Mouse (Mus musculus): ENCODE data around the gene Dab1.

Gene Dab1

GRCm38 (mm10) chr4:103619321-103619945 lies at the start of gene Dab1:
TSS of gene Dab1 (plus strand) at chr4:103619359.
- no peak for DNase-seq (ENCODE audit: low spot score)

GRCm38 (mm10) chr4:103571721-103572352 lies 47.3 kb upstream of the Dab1 start:
- DNase-seq (ENCODE audit: low spot score): no peak

GRCm38 (mm10) chr4:103575556-103575955 lies 43.6 kb upstream of the Dab1 start:
- DNase-seq (ENCODE audit: low spot score): no peak

DNA sequence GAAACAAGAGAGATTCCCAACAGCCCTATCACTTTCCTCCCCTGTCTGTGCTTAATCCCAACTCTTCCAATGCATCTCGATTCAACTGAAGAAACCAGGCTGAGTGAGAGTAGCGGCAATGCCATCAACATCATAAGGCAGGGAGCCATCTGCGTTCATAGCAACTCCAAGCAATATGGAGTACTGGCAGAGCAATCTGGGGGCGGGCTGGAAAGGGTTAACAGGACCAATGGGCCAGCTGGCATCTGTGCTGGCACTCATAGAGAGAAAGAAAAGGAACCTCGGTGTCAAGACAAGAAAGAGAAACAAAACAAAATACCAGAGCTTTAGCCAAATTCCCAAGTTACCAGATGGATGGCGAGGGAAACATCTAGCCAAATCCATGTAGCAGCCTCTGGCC lies 42.9 kb upstream of the Dab1 start:
- no peak for DNase-seq (ENCODE audit: low spot score)

DNA sequence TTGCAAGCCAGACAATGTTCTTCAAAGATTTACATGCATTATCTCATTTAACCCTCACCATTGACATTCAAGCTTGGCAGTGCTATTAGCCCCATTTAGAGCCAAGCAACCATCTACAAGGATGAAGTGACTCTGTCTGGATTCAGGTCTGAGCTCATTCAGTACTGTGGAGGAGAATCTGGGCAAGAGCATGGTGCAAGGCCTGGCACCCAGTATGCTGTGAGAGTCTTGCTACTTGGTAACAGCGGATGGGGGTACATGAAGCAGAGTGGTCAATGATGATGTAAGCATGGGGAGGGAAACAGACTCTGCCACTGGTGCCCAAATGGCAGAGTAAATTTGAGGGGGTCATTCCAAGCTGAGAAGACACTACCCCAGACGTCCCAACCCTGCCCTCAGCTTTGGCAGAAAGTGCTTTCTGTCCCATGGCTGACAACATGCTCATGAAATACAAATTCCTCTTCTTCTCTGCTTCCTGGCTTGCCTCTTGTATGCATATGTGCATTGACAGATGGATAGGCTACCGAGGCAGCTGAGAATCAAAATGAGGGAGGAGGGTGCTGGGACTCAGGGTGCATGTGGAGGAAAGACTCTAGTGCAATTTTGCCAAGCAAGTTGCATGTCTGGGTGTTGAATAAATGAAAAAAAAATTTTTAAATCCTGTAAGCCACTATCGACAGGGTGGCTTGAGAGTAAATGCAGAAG lies 41.9 kb upstream of the Dab1 start:
- DNase-seq (ENCODE audit: low spot score): no peak

DNA sequence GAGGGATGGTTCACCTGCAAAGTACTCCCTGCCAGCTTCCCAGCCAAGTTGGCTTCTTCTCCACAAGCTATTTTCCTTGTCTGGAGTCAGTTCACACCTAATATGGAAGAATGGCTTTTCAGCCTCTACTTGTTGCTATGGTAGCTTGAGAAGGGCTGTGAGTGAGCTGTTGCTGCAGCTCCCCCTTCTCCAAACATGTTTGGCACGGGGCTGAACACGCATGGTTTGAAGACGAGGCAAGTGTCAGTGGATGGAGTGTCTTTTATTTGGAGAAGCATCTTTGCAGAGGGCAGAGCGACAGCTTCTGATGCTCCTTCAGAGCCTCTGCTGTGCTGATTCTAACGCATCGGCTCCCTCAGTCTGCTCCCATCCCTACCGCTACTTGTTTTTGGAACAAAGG lies 41.3 kb upstream of the Dab1 start:
- DNase-seq (ENCODE audit: low spot score): no peak

DNA sequence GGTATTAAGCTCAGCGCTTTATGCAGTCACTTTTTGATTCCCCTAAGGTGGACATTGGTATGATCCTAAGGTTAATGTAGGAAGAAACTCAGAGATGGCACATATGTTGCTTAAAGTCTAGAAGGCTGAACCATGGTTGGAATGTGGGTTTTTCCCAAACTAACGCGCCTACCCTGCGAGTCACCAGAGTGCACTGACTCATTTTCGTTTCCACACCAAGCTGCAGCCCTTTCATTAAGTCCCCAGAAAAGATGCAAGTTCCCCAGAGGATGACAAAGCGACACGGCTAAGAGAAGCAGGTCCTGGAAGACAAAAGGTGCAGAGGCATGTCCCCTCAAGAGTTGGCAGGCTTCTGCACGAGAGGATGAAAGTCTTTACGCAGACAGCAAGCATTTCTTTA lies 39.1 kb upstream of the Dab1 start:
- no peak for DNase-seq (ENCODE audit: low spot score)

GRCm38 (mm10) chr4:103615011-103615410 lies 4.1 kb upstream of the Dab1 start:
- no peak for DNase-seq (ENCODE audit: low spot score)

GRCm38 (mm10) chr4:103619946-103620371 lies 800 bp downstream of the Dab1 start:
- no peak for DNase-seq (ENCODE audit: low spot score)

DNA sequence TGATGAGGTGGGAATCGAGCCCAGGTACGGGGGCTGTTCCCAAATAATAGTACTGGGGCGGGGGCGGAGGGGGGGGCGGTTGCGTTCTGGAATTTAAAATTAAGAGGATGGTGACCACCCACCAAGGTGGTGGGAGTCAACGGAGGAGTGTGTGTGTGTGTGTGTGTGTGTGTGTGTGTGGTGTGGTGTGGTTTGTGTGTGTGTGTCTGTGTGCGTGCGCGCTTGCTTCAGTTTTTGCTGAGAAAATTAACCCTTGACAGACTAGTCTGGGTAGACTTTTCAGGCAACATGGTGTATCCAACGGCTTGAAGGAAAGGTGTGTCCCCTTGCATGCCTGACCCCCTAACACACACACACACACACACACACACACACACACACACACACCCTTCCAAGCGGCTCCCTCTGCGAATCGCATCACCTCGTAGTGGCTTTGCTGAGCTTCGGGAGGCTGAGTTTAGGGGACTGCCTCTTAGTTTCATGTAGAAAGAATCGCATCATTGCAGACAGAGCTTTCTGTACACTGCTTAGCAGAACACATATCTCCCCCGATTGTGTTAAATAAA lies 1.5 kb downstream of the Dab1 start:
- no peak for DNase-seq (ENCODE audit: low spot score)

DNA sequence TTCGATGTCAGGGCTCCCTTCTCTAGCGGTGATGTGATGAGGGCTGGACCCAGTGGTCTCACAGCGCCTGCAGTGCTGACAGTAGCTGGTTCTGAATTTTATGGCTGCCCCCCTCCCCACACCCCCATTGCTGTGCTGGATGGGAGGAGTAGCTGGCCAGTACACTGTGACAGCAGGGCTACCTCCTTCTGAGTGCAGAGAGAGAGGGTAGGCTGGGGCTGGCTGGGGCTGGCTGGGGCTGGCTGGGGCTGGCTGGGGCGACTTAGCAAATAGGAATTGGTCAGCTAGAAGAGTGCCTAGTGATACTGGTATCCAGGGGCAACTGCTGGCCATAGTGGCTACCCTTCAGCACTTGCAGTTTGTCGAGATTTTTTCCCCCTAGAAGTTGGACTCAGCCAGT lies 2.4 kb downstream of the Dab1 start:
- DNase-seq (ENCODE audit: low spot score): no peak

GRCm38 (mm10) chr4:103630177-103630576 lies 11.0 kb downstream of the Dab1 start:
- no peak for DNase-seq (ENCODE audit: low spot score)

DNA sequence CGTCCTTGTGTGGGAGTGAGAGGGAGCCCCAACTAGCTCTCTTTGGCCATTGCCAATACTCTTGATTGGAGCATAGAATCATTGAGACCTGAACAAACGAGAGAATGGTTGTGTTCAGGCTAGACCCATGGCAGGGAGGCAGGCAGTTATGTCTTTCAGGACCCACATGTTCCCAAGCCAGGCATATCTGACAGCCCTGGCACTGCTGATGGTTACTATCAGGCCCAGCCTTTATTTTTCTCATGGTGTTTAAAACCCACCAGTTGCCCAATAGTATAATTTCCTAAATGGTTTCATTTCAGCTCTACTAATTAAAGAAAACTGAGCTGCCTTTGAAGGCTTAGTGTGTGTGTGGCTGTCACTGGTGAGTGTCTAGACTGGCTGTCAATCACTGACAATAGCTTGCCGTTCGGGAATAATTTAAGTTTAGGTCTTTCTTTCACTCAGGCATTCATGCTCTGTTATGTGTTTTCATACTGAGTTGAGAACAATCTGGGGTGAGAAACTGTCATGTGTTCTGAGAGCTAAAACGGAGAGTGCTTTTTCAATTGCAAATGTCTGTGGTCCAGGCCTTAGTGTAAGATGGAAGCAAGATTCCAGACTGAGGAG lies 17.1 kb downstream of the Dab1 start:
- DNase-seq (ENCODE audit: low spot score): no peak

- DNase-seq (ENCODE audit: low spot score): no peak
Observed at GRCm38 (mm10) chr4:103648209-103648896, 29.2 kb downstream of the Dab1 start.

DNA sequence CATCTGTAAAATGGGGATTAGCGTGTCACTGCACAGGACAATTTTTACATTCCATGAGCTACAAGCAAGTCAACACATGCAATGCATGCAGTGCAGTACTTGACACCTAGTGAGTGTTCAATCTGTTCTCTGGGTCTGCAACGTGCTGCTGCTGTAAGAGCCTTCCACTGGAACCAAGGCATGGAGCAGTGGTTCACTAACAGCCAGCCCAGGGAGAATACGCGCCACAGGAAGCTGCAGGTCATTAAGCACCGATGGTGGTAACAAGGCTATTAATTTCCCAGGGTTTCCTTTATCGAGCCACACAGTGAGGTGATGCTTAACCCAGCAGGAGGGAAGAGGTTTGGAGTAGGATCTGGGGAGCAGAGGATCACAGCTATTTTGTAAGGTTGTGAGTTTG lies 36.6 kb downstream of the Dab1 start:
- no peak for DNase-seq (ENCODE audit: low spot score)

DNA sequence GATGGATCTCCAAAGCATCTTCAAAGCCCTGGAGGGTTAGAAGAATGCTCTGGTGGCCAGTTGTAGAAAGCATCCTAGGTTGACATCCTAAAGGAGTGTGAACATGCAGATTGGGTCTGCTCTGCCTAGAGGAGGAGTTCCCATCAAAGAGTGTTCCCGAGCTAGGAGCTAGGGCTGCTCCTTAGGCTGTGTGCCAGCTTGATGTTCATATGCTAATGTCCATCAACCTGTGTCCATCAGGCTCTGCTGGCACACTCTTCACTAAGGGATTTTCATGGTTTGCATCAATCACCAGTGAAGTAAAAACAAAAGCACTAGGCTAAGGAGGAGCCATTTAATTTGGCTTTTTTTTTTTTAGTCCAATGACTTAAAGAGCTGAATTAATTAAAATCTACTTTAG lies 42.2 kb downstream of the Dab1 start:
- DNase-seq (ENCODE audit: low spot score): no peak

DNA sequence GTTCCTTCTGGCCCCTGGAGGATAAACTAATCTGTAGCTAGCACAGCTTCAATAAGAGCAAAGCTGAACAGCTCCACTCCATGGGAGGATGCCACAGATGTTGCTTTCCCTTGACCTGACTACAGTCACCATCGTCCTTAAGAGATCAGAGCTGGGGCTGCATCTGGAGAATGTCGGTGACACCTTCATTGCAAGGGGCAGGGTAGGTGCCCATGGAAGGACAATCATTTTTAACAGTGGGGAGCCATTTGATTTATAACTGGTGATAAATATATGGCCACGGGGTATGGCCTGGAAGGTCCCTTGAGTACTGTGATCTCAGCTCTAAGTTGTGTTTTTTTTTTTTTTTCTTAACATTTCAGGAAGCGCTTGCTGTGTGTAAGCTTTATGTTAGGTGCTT lies 48.3 kb downstream of the Dab1 start:
- DNase-seq (ENCODE audit: low spot score): no peak

DNA sequence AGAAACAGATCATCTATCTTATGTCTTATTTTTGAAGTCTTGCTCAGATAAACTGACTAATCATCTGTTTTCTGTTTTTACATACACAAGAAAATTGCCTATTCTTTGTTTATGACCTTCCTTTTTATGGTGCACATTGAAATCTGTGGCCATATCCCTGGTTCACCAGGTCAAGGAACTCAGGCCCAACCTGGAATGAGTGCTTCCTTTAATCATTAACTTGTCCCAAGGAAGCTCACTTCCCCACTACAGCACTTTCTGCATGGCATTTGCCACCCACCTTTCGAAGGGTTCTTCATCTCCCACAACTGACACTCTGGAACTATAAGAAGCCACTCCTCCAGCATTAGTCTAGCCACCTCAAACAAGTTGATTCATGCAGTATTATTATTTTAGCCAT lies 58.0 kb downstream of the Dab1 start:
- no peak for DNase-seq (ENCODE audit: low spot score)

GRCm38 (mm10) chr4:103678501-103678900 lies 59.3 kb downstream of the Dab1 start:
- DNase-seq (ENCODE audit: low spot score): no peak

DNA sequence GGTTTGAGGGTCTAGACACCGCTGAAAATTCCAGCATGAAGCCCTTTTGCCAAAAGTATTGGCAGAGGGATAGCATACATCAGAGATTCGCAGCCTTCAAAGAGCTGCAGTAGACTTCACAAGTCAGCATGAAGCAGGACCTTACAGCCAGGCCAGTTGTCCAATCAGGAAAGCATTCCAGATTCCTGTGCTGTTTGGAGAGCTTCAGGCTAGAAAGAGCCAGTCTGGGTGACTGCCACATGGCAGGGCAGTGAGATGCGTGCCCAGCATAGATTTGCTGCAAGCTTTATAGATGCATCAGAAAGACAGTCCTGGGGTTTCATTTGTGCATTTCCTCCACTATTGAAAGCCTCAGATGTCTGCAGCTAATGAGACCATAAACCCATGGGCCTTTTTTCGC lies 66.0 kb downstream of the Dab1 start:
- DNase-seq (ENCODE audit: low spot score): no peak

DNA sequence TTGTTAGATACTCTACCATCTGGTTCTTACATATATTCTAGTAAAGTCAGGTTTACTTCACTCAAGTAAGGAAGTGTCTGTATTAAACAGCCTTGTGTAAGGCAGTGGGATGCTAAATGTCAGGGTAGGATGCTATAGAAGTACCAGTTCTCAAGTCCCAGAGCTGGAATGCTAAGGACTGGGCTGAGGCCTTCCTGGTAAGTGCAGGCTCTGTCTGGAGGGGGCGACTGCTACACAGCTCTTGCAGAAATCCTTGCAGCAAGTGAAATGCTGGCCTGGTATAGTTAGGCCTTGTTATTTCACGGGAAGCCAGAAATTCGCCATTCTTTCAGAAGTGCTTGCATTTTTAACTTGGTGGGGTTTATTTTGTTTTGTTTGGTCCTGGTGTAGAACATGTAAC lies 72.6 kb downstream of the Dab1 start:
- DNase-seq (ENCODE audit: low spot score): no peak

DNA sequence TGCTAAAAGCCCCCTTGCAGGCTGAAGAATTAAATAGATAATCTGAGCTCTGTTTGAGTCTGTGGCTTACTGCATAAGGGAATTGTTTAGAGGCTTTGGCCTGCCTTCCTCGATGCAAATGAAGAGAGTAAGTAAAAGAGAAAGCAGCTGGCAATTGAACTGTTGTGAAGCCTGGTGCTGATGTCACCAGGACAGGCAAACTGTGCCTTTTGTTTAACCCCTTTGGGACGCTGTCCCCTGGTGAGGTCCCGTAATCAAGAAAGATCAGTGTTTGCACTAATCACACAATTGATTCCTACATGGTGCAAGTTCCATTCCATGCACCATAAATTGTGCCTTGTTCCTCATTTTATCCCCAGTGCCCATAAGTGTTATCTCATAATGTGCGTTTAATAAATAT lies 80.6 kb downstream of the Dab1 start:
- no peak for DNase-seq (ENCODE audit: low spot score)
